In genomic region chr10:44377821-44378220, GRCm38 (mm10) we compare ENCODE assay signal across 13 mouse cellular contexts.
A peak's percentile ranks its signal among the peaks of the same experiment; 100 is the strongest.
DNase-seq lines count a peak whose midpoint lies in the region; ATAC-seq and TF ChIP-seq lines count a peak whose summit lies in the region.
"Had no signal": no experiment of that assay in that cellular context is flagged by ENCODE, and none has a peak within 500 bp of the region (broad histone marks: within the 10 kb centered on the region; RNA-seq: fewer than 3 reads in every experiment).

No protein-coding gene starts in this region.

- no peaks in the 10 kb centered on the region for H3K9me3 ChIP-seq in forebrain, embryonic 16.5 days (ENCODE audit: control insufficient read depth, low read length)
- H3K9me3 ChIP-seq: limb, embryonic 12.5 days had no signal

- 62% methylated on average over 5 of the region's 5 CpGs for WGBS in forebrain, embryonic 16.5 days
- 76% methylated on average over 5 of the region's 5 CpGs for WGBS in small intestine, adult 2 months

- peaks cover 16% of the 10 kb centered on the region for H3K4me1 ChIP-seq in forebrain, embryonic 16.5 days (replicated peaks; ENCODE audit: control insufficient read depth, insufficient read depth, low read length)
- peaks cover 12% of the 10 kb centered on the region for H3K4me1 ChIP-seq in small intestine, adult 2 months (ENCODE audit: control insufficient read depth, insufficient read depth, insufficient read length, low read length)

- no peak for TF ChIP-seq CTCF in small intestine, adult 2 months (IDR thresholded peaks at IDR 0.05; ENCODE audit: extremely low read depth, insufficient read length, insufficient replicate concordance, low read depth, low read length)

- peak; percentile 69 for DNase-seq in layer of hippocampus, adult 11-12 months (ENCODE audit: low spot score)
- DNase-seq in layer of hippocampus, postnatal 25 days (ENCODE audit: extremely low spot score in 1 of 2, low spot score in 1 of 2) = no peak
- DNase-seq in layer of hippocampus, postnatal 36 days = peak; percentile 60
- DNase-seq in kidney, postnatal 14 days = no peak
- no peak for DNase-seq in cerebellum, adult 11 months
- DNase-seq: cerebellum, adult 9-11 months; liver, postnatal 0 days had no signal

- peak; percentile 80 for ATAC-seq in forebrain, embryonic 16.5 days
- ATAC-seq: CD4-positive, CD25-positive, alpha-beta regulatory T cell, adult 4 months; inflammation-experienced regulatory T-cells, adult 6 months; liver, postnatal 0 days; Patski had no signal

- no peaks in the 10 kb centered on the region for H3K36me3 ChIP-seq in forebrain, embryonic 16.5 days (ENCODE audit: control insufficient read depth, insufficient read depth)
- no peaks in the 10 kb centered on the region for H3K36me3 ChIP-seq in small intestine, adult 2 months (ENCODE audit: control insufficient read depth, insufficient read depth, low read length)
- H3K36me3 ChIP-seq: limb, embryonic 12.5 days had no signal

- H3K27me3 ChIP-seq in forebrain, embryonic 16.5 days (replicated peaks; ENCODE audit: control insufficient read depth, insufficient read depth, low read length) = no peaks in the 10 kb centered on the region
- no peaks in the 10 kb centered on the region for H3K27me3 ChIP-seq in small intestine, adult 2 months (ENCODE audit: control insufficient read depth, insufficient read depth, low read length)
- H3K27me3 ChIP-seq: limb, embryonic 12.5 days; Patski had no signal

- no peak for TF ChIP-seq POLR2A in small intestine, adult 2 months (IDR thresholded peaks at IDR 0.05; ENCODE audit: low read depth, low read length)

- no peak overlapping the region for H3K4me3 ChIP-seq in forebrain, embryonic 16.5 days (replicated peaks; ENCODE audit: low read length)
- H3K4me3 ChIP-seq in small intestine, adult 2 months (ENCODE audit: low read depth, low read length) = no peak overlapping the region
- H3K4me3 ChIP-seq: limb, embryonic 12.5 days had no signal

- no peak overlapping the region for H3K27ac ChIP-seq in forebrain, embryonic 16.5 days (ENCODE audit: low read length)
- H3K27ac ChIP-seq in small intestine, adult 2 months (ENCODE audit: insufficient read depth, low read depth, low read length) = 0 out of 2 replicates have a peak overlapping the region, but pooled peaks have one; percentile 22
- H3K27ac ChIP-seq: limb, embryonic 12.5 days had no signal

- no peak overlapping the region for H3K9ac ChIP-seq in forebrain, embryonic 16.5 days (replicated peaks; ENCODE audit: low read depth, low read length)
- H3K9ac ChIP-seq: limb, embryonic 12.5 days; liver, postnatal 0 days had no signal

- no peak overlapping the region for H3K4me2 ChIP-seq in forebrain, embryonic 16.5 days (ENCODE audit: low read length)
- H3K4me2 ChIP-seq: limb, embryonic 12.5 days had no signal

Comparison
In these comparisons a context has a peak if more than half of its experiments do, and no peak if none do; other contexts are left out.
1. DNase-seq: peak in layer of hippocampus, adult 11-12 months (single experiment) and layer of hippocampus, postnatal 36 days (2 of 2); none in layer of hippocampus, postnatal 25 days (0 of 2), kidney, postnatal 14 days (single experiment) and cerebellum, adult 11 months (single experiment).